Mouse (Mus musculus) urinary bladder, postnatal 4 days (tissue): ENCODE results near the gene Fgd5.
"Not testable (repeated sequence)": the region's sequence is repeated elsewhere in the genome, so short reads cannot be mapped to it uniquely, and the experiment has no call there.

Experiments used
- DNase-seq, 2 experiments: peaks; one replicate each; pipeline ENCODE4 v3.0.0; 2021 to 2022; ENCODE audit warnings: low spot score in 2 of 2

Fgd5 gene

DNA sequence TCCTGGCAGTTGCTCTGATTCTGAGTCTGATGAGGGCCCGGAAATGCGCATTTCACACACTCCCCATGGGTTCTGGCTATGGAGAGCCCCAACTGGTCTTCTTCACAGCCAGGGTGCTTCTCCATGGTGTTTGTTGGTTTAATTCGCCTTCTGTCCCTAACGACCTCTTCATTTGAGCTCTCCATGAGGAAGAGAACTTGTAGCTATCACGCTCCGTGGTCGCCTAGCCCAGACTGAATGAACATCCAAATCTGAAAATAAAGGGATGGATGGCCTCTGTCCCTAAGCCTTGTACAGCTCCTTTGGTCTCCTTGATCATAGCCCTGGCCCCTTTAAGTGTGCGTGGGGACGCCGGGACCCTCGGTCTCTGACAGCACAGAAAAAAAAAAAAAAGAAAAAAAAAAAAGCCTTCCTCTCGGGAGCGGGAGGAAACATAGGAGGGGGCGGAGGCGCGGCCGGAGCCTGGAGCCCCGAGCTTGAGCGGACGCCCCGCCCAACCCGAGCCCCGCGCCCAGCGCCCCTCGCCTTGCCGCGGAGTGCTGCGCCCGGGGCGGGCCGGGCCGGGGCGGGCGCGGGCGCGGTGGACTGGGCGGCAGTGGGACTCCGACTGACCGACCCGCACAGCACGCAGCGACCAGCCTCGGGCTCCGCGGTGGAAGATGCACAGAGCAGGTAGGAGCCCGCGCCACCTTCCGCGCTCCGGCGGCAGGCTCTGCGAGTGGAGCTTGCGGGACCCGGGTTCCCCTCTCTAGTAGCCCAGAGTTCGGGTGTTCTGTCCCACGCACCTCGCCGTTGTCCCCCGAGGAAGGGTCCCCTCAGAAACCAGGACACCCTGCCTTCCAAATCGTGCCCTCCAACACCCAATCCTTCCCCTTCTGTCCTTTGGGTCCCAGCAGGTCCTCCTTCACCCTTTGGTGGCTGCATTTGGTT is at the start of gene Fgd5:
Gene Fgd5 (plus strand): TSS at position 508 of the 930 bp plus-strand sequence.
- peak in 1 of 2 experiments; percentile 30 for DNase-seq

DNA sequence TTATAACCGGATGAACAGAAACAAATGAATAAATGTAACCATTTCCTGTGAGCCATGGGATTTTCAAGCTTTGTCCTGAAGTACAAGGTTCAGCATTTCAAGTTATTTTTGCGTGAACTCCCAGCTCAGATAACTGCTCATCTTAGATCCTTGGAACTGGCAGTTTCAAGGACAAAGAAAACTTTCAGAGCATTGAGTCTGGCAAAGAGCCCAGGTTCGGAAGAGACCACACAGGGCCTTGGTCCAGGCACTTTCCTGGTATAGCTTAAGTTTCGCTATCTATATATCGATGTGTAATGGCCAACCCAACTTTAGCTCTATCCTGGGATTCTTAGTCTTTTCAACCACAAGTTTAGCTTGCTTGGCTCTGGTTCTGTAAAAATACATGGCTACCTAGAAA is 47.4 kb upstream of the Fgd5 start:
- DNase-seq = no peak

DNA sequence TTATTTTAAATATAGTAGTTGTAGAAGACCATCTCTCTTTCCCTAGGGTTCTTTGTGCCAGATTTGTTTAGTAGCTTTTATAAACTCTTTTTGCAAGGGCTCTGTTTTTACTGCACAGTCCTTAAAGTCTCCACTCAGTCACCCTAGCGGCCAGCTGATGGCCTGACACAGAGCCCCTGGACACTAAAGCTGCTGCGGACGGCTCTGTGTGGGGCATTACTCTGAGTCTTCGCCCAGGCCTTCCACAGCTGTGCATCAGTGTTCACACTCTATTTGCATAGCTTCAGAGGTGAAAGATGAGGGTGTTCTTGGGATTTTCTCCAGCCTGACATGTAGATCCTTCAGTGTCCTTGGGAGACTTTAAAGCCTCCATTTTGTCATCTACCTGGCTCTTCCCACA is 40.2 kb upstream of the Fgd5 start:
- DNase-seq = no peak

DNA sequence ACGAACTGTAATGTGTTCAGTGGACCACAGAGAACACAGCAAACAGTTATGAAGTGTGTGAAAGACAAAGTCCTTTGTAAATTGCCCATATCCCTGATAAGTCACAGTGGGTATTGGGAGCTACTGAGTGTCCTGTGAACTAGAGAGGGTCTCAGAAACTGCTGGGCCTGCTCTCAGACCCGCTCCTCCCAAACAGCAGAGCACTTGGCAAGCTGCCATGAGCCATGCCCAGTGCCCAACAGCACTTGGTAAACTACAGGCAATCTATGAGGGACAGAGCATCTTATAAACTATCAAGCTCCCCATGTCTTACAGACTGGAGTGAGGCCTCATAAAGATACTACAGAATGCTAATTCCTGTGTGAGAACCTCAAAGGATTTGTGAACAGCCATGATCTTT is 30.3 kb upstream of the Fgd5 start:
- DNase-seq = no peak

DNA sequence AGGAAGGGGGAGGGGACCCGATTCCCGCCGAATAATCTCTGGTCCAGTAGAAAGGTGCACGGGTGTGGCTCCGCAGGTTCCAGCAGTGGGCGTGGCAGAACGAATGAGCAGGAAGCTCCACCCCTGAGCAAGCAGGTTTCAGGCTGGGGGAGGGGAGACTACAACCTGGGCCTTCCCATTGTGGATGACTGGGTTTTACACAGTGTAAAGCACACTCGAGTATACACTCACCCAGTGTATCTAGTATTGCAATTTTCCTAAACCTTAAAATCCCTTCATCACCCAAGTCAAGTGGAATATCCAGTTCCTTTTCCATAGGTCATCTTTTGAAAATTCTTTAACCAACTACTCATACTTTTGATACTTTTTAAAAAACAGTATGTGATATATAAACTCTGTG is 20.7 kb upstream of the Fgd5 start:
- DNase-seq = not testable (repeated sequence)

DNA sequence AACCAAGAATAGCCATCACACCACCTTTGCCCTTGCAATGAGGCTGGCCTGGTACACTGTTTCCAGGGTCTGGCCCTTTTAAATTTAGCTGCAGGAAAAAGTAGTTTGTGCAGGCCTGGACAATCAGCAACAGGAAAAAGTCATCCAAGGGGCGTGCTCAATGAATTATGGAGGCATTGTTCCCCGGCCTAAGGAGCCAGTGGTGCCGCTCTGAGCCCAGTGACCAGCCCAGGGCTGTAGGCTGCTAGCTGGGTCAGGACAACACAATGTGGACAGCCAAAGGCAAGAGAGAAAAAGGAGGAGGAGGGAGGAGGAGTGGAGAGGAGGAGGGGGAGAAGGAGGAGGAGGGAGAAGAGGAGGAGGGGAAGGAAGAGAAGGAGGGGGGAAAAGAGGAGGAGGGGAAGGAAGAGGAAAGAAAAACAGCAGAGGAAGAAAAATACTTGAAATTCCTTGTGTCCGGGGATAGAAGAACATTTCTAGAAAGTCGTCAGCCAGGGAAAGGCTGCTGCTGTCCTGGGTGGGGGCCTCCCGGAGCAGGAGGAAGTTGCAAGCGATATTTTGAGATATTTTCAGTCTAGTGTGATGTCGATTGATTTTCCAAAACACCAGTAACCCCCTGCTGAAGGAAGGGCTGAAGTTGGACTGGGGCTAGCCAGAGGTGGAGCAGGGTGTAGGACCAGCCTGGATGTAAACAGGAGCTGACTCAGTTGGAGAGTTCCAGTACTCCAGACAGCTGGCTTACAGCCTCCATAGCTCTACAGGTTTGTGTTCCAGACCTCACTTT is 18.5 kb upstream of the Fgd5 start:
- DNase-seq = no peak

DNA sequence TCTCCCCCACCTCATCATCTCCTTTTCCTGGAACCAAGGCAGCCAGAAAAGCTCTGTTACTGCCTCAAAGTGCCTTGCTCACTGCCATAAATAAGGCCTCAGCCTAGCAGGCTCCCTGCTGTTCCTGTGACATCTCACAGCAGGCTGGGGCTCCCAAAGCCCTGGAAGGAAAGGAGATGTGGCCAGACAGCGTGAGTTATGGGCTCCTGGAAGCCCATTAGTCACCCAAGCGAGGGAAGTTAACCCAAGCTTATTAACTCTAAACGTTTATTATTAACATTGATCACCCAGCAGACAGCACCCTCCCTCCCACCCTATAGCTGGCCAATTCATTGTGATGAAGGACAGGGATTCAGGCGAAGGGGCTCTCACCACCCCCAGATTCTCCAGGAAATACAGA is 15.2 kb upstream of the Fgd5 start:
- DNase-seq = peak in 1 of 2 experiments; percentile 38

DNA sequence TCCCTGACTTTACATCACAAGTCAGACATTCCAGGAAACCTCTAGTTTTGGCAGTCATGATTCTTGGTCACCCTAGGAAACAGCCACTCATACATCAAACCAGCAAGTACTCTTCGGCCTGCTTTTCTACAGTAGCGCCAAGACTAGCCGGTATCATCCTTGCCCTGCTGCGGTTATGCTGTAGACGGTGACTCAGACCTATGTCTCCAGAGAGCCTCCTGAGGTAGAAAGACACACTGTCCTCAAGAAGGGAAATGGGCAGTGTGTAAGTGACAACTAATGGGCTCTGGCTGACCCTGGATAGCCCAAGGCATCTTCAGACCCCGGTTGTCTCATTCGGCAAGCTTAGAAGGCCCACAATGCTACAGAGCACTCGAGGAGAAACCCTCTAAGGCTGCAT is 13.6 kb upstream of the Fgd5 start:
- DNase-seq = no peak

DNA sequence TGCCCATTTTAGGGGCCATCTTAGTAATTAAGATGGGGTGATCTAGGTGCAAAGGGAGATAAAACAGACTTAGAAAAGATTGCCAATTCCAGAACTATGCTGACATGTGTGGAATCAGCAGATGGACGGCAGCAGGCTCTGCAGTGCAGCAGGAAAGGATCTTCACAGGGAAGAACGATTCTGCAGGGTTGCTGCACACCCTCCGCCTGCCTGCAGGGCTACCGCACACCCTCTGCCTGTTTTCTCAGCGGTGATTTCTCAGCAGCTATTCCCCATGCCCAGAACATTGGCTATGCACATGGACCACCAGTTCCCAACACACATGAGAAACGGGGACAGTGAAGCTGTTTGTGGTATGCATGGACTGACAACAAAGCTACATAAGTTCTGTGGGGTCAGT is 12.7 kb upstream of the Fgd5 start:
- no peak for DNase-seq

DNA sequence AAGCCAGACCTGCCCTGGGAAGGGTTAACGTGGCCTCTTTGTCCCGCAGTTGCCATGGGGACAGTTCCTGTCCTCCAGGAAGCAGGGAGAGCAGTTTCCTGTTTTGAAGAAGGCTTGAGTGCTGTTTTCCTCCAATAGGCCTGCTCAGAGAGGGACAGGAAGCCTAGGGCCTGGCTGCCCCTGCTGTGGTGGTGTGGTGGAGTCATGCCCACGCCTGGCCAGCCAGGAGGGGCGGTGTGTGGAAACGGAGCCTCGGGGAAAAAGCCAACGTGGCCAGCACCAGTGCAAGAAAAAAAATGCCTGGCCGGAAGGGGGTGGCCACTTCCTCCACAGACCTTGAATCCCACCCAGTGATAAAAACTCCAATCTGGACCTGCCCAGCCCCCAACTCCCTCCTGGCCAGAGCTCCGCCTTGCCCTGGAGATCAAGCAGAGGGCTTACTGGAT is 6.5 kb upstream of the Fgd5 start:
- peak in 1 of 2 experiments; percentile 47 for DNase-seq

DNA sequence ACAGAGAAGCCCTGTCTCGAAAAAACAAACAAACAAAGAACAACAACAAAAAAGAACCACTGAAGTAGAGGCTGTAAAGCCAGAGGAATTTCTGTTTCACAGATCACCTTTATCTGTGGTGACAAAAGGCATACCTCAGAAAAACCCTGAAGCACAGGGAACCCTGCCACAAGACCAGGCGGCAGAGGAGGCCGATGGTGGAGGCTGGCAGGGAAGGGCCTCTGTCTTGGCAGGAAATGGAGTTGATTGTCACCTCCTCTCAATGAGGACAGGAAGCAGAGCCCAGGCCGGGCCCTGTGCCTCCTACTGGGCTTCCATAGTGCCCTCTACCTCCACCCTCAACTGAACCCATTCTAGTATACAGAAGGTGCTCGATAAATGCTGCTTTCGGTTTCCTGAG is 4.7 kb upstream of the Fgd5 start:
- no peak for DNase-seq

DNA sequence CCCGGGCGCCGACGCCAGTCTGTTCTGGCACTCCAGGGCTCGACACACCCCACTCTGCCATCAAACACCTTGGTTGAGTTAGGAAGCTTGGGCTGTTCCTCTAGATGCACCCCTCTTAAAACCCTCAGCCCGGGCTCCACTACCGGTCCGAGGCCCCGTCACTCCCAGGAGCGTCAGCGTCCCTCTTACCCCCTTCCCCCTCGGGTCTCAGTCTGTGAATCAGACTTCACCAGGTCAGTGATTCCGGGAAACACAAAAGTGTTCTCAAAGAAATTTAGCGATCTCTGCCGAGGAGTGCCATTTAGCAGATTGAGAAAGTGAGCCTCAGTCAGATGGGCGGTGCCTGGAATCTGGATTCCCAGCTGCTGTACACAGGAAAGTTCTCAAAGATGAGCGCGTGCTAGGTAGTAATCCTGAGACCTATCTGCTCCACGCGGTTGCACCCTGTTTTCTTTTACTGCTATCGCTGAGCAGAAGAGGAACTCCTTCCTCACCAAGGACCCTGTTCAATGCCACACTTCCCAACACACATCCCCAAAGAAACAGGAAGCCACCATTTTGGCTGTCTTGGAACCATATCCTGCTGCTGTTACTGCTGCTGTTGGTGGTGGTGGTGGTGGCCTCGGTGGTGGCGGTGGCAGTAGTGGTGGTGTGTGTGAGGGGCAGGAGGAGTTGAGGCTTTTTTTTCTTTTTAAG is 771 bp downstream of the Fgd5 start:
- DNase-seq = no peak

DNA sequence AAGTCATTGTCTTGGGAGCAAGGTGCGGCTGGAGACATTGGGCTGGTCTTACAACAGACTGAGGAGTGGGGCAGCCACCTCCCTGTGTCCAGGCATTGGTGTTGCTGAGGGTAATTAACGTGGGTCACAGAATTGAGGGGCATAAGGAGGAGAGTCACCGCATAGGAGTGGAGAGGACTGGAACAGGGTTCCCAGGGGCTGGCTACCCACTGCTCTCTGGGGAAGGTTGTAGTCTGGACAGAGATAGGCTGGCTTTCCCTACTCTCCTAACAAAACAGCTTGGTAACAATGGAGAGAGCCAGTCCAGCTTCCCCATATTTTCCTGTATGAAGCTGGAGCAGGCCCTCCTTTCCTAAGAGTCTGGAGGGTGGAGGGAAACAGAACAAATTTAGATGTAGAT is 1.3 kb downstream of the Fgd5 start:
- no peak for DNase-seq

DNA sequence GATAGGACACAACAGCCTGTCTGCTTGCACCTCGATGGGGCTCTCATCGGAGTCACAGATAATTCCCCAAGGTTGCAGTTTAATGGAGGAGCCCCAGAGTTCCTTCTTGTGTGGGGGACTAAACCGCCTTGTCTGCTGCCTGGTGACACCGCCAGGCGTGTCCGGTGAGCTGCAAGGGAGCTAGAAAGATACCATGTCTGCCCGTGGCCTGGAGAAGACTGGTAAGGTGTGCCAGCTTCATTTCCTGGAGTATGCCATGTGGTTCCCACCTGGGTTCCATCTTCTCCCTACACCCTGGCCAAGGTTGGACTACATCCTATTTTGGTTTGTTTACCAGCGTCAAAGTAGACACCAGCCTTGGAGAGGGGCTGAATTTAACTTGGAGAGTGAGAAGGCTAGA is 11.4 kb downstream of the Fgd5 start:
- DNase-seq = no peak

DNA sequence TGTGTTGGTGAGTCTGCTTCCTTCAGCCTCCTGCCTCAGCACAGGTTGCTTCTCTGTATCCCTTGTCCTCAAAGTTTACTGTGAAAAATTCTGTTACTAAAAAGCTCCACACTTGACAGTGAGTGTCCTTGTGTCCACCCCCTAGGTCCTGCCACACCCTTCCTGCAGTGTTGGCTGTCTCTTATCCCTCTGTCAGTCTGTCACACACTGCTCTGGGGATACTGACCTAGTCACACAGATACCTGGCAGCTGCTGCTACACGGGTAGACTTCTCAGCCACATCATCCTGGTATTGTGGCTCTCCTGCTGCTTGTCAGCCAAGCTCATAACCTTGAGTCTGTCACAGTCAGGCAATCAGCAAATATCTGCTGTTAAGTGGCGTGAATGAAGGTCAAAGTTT is 14.1 kb downstream of the Fgd5 start:
- DNase-seq = no peak

DNA sequence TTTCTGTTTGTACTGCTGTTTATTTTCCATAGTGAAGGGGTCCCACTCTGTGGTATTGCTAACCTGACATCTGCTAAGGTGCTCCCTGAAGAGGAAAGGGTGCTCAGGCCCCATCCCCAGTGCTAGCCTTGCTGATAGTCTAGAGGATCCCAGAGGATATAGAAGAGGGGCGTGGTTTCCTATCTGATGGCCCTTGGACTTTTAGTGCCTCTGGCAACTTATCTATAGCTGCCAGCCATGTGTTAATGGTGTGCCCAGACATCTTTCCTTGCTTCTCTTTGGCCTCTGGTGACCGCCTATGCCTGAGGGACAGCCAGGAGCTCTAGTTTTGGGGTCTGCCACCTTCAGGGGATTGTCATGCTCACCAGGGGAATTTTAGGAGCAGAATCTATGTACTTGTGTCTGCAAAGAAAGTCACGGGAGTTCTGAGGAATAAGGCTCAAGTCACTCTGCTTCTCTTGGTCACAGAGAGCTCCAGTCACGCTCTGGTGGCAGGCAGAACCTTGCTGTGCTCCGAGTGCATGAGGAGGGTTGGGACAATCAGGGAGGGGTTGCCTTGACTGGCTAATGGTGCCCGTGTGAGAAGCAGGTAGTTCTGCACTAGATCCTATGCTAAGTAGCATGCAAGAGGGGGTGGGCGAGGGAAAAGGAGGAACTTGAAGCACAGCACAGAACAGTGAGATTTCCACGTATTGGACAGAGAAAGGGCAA is 15.3 kb downstream of the Fgd5 start:
- DNase-seq = no peak

DNA sequence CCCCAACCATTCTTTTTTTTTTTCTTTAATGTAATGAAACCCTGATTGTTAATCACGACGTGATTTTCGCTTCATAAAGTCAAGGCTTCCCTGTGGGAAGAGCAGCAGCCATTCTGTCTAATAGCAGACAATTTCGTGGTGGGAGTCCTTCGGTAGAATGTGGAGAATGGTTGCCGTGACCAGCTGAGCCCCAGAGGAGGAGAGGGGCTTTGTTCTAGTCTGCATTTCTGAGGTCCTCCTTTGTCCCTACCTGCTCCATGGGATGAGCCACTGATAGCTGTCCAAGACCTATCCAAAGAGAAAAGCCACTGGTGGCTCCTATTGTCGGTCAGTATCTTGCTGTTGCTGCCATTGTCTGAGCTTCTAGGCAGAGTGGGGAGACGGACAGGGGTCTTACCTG is 17.4 kb downstream of the Fgd5 start:
- DNase-seq = no peak

DNA sequence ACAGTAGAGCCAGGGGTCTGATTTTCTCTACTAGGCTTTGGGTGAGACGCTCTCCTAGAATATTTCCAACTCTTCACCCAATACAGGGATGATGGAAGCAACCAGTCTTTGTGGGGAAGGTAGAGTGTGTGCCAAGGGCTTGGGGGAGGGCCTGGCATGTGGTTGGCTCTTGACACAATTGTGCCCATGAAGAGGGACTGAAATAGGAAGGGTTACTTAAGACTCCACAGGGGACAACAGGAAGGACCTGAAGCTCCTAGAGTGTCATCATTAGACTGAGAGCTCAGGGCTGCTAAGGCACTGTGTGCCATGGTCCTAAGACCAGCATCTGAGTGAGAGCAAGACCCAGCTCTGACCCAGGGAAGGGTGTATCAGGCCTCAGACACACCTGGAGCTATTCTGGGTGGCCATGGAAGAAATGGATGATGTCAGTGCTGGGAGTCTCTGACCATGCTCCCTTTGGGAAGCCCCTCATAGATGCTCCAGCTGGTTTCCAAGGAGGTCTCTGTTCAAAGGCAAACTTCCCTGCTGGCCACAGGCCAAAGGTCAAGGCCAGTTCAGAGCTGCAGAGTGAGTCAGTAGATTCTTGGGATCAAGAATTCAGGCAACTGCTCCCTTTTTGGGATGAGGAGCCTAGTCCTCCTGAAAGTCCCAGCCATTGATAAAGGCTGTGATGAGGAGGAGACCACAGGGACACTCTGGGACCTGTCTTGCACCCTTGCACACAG is 24.0 kb downstream of the Fgd5 start:
- no peak for DNase-seq

DNA sequence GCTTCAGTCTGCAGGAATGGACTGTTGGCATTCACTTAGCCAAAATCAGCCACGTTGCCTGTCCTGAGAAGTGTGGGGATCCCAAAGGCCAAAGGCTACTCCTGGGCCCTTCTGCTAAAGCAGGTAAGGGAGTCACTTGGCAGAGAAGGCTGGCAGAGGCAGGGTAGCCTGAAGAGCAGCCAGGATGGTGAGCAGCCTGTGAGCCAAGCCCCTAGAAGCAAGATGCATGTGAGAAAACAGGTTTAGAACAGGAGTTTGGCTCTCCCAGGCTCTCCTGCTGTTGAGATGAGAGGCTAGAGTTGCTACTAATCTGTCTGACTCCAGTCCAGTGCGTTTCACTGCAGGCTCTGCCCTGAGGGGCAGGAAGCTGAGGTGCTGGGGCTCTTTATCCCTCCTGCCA is 25.0 kb downstream of the Fgd5 start:
- no peak for DNase-seq

DNA sequence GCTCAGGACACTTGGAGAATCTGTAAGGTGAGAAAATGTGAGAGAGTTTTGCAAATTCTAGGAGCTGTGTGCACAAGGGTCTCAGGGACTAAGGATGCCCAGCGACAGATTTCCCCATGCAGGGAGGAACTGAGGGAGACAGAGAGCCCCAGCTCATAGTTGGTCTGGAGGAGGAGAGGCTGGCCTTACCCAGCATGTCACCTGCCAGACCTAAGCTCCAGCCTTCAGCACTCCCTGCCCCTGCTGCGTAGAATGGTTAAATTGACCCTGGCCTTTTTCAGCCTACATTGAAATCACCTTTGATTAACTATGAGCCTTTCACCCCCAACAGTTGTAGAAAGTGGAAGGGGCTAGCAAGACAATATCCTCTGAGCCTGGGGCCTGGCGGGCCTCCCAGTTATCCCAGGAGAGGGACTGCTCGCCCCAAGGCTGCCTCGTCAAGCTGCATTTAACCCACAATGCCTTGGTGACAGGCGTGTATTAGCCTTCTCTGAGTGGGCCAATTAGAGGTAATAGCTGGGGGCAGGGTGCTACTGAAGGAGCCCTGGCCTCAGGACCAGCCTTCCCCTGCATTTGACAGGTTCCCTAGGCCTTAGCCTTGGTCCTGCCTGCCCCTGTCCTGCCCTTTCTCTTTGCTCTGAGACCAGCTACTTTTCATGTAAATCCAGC is 25.6 kb downstream of the Fgd5 start:
- DNase-seq = no peak
